Mouse (Mus musculus) heart, adult 2 months (tissue): Measurements from ENCODE around the gene D430042O09Rik. TPM values are rescaled to one million over a fixed set of nuclear protein-coding genes. Genes with fewer than 3 reads are reported as not detected.
A peak's percentile ranks its signal among the peaks of the same experiment; 100 is the strongest.

ENCODE experiments used
- DNase-seq, 2 experiments: peaks; one replicate each; pipeline ENCODE4 v3.0.0; 2021
- H3K27ac ChIP-seq: fragments of 200-600 bp; 2 replicates; pipeline ENCODE4 v1.8.1; 2022
- H3K27me3 ChIP-seq: fragments of 200-500 bp; 2 replicates; pipeline ENCODE4 v1.6.1; 2012; ENCODE audit warnings: mild to moderate bottlenecking, low read length, inconsistent platforms, mixed read lengths; ENCODE audit not compliant: control insufficient read depth, insufficient read depth
- H3K36me3 ChIP-seq: fragments of 200-500 bp; 2 replicates; pipeline ENCODE4 v1.6.1; 2012; ENCODE audit warnings: low read length, inconsistent platforms; ENCODE audit not compliant: control insufficient read depth, insufficient read depth
- H3K4me1 ChIP-seq: fragments of 200-500 bp; 2 replicates; pipeline ENCODE4 v1.6.1; 2011; ENCODE audit warnings: low read length; ENCODE audit not compliant: control insufficient read depth, insufficient read depth
- H3K4me3 ChIP-seq: fragments of 200-600 bp; 2 replicates; pipeline ENCODE4 v1.8.1; 2022
- H3K79me2 ChIP-seq: fragments of 200-500 bp; replicated peaks from 2 replicates; pipeline ENCODE4 v1.6.1; 2012; ENCODE audit warnings: mild to moderate bottlenecking, inconsistent platforms, low read length, moderate library complexity, mixed read lengths; ENCODE audit not compliant: control insufficient read depth, insufficient read depth
- H3K9ac ChIP-seq: fragments of 200-500 bp; 2 replicates; pipeline ENCODE4 v1.6.1; 2012; ENCODE audit warnings: low read depth, mild to moderate bottlenecking, control low read depth, inconsistent platforms, low read length, mixed read lengths
- CTCF ChIP-seq: fragments of 200-600 bp; IDR thresholded peaks from 2 replicates; pipeline ENCODE4 v1.8.1; 2022; ENCODE audit warnings: antibody characterized with exemption, mild to moderate bottlenecking, moderate library complexity
- EP300 ChIP-seq: fragments of 200-500 bp; IDR thresholded peaks from 2 replicates; pipeline ENCODE4 v1.6.1; 2011; ENCODE audit warnings: low read depth, low read length, control low read depth; ENCODE audit not compliant: insufficient read depth
- POLR2A ChIP-seq: fragments of 200-500 bp; IDR thresholded peaks from 2 replicates; pipeline ENCODE4 v1.6.1; 2011; ENCODE audit warnings: mild to moderate bottlenecking, low read depth, low read length, control low read depth; ENCODE audit not compliant: insufficient read depth
- WGBS: fragments of 180-500 bp; shearing (Covaris S2); methylation state at CpG from one replicate; pipeline ENCODE4 v1.1.7; 2018; 5-methylcytosine and 5-hydroxymethylcytosine counted together
- intact Hi-C: fragments of 180-260 bp; cut with DNase I; formaldehyde crosslinking; loops from one replicate; pipeline ENCODE4 v1.15.1; 2025
- polyA plus RNA-seq: library from polyadenylated mRNA; depleted of rRNA; stranded (reverse); fragments of >200 nt; gene quantifications from 2 replicates; pipeline ENCODE4 v1.2.3, GENCODE M21; 2012
- total RNA-seq, 2 experiments: library from RNA; stranded (reverse); gene quantifications; 2 replicates each; pipeline ENCODE4 v1.2.3; 2021

Gene D430042O09Rik
- total and polyA plus RNA-seq, 3 experiments, result 8.2 to 11.5 (median 9.3) TPM

GRCm38 (mm10) chr7:125806571-125806970 is 98.9 kb downstream of the D430042O09Rik start:
- Histone ChIP-seq H3K27ac (no peak overlapping the region), H3K4me3 (no peak overlapping the region), H3K27me3 (no peaks in the 10 kb centered on the region), H3K9ac (no peak overlapping the region), H3K79me2 (no peaks in the 10 kb centered on the region), H3K36me3 (no peaks in the 10 kb centered on the region), H3K4me1 (no peaks in the 10 kb centered on the region)
- TF ChIP-seq EP300 (no peak), POLR2A (no peak), CTCF (no peak)
- no peak for DNase-seq
- 62% methylated on average over 1 of the region's 1 CpGs for WGBS
- intact Hi-C loops, result no loop called here

DNA sequence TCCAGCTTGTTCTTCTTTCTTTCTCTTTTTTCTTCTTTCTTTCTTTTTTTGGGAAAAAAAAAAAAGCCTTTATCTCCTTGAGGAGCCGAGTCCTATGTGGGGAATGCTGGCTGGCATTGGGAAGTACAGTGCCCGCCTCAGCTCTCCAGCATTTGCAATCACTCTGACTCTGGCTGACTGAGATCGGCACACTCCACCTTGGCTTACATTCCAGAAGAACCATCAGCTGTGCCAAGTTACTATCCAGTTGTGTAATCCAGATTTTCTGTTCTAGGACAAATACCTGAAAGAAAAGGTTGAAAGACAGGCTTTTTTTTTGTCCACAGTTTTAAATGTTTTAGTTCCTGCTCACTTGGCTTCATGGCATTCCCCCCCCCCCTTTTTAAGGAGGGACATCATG is 100.5 kb downstream of the D430042O09Rik start:
- no peak for DNase-seq
- TF ChIP-seq POLR2A (no peak), EP300 (no peak), CTCF (no peak)

DNA sequence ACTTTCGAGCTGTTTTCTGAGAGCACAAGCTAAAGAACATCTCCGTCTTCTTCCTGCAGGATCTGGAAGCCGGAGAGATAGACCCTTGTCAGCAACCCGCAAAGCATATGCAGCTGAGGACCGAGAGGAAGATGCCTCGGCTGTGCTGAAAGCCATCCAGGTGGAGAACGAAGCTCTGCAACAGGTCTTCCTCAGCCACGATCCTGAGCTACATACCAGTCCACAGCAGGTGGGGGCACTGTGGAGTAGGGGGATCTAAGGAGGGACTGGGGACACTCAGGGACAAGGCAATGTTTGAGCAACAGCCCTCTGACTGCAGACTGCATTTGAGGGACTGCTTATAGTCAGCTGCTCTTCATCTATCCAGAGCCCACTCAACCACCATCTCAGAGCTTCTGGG is 105.0 kb downstream of the D430042O09Rik start:
- Histone ChIP-seq H3K27me3 (no peaks in the 10 kb centered on the region), H3K9ac (no peak overlapping the region), H3K4me1 (no peaks in the 10 kb centered on the region), H3K79me2 (no peaks in the 10 kb centered on the region), H3K36me3 (no peaks in the 10 kb centered on the region; the same call in 1 of the 2 replicates), H3K4me3 (no peak overlapping the region), H3K27ac (no peak overlapping the region)
- intact Hi-C loops, result no loop called here
- DNase-seq, result no peak
- 91% methylated on average over 8 of the region's 8 CpGs for WGBS
- TF ChIP-seq POLR2A, result no peak
- no peak for TF ChIP-seq EP300
- no peak for TF ChIP-seq CTCF

More for the DNA sequence above, 100.5 kb downstream of the D430042O09Rik start:
- Histone ChIP-seq H3K27ac (no peak overlapping the region), H3K79me2 (no peaks in the 10 kb centered on the region), H3K9ac (no peak overlapping the region), H3K36me3 (no peaks in the 10 kb centered on the region), H3K27me3 (no peaks in the 10 kb centered on the region), H3K4me1 (no peaks in the 10 kb centered on the region), H3K4me3 (no peak overlapping the region)
- 44% methylated on average over 3 of the region's 3 CpGs for WGBS
- intact Hi-C loops, result no loop called here

GRCm38 (mm10) chr7:125815733-125816132 is 108.0 kb downstream of the D430042O09Rik start:
- TF ChIP-seq EP300, result no peak
- no peak for TF ChIP-seq POLR2A
- TF ChIP-seq CTCF, result no peak

GRCm38 (mm10) chr7:125818301-125818712 is 110.6 kb downstream of the D430042O09Rik start:
- Histone ChIP-seq H3K27ac (no peak overlapping the region), H3K4me3 (no peak overlapping the region), H3K79me2 (no peaks in the 10 kb centered on the region), H3K9ac (no peak overlapping the region), H3K4me1 (no peaks in the 10 kb centered on the region), H3K27me3 (no peaks in the 10 kb centered on the region), H3K36me3 (no peaks in the 10 kb centered on the region; the same call in 1 of the 2 replicates)
- DNase-seq, result no peak
- intact Hi-C loops, result no loop called here
- 90% methylated on average over 9 of the region's 9 CpGs for WGBS
- TF ChIP-seq POLR2A, result no peak
- TF ChIP-seq EP300, result no peak
- TF ChIP-seq CTCF, result no peak

More at GRCm38 (mm10) chr7:125815733-125816132, 108.0 kb downstream of the D430042O09Rik start:
- Histone ChIP-seq H3K27me3 (no peaks in the 10 kb centered on the region), H3K4me1 (no peaks in the 10 kb centered on the region), H3K36me3 (no peaks in the 10 kb centered on the region; the same call in 1 of the 2 replicates), H3K27ac (no peak overlapping the region), H3K79me2 (no peaks in the 10 kb centered on the region), H3K9ac (no peak overlapping the region), H3K4me3 (no peak overlapping the region)
- intact Hi-C loops, result no loop called here
- no peak for DNase-seq
- 83% methylated on average over 3 of the region's 3 CpGs for WGBS

DNA sequence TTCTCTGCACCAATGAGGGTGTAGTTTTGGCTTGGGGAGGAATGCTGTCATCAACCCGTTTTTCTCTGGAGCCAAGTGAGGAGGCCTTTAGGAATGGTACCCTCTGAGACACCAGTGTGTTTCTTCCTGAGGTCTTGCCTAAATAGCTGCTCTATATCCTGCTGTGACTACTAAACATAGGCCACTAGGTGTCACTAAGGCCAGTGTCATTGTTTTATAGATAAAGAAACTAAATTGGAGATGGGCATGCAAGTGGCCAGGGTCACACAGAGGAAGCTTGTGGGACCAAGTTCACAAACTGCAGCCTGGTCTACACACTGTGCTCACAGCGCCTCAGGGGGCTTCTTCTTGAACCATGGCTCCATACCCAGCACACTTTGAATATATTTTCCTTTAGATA is 112.5 kb downstream of the D430042O09Rik start:
- intact Hi-C loops, result loop anchor here (2.0 to 5.0 kb wide), 2 partner anchors 68 to 263 kb away; partner anchors contain the start of gene Gsg1l
- no peak for TF ChIP-seq EP300
- peak; percentile 70 for TF ChIP-seq CTCF
- no peaks in the 10 kb centered on the region for H3K27me3 ChIP-seq
- 54% methylated on average over 2 of the region's 2 CpGs for WGBS
- DNase-seq, result no peak
- H3K4me1 ChIP-seq, result no peaks in the 10 kb centered on the region
- no peaks in the 10 kb centered on the region; the same call in 1 of the 2 replicates for H3K36me3 ChIP-seq
- no peak overlapping the region for H3K9ac ChIP-seq
- H3K27ac ChIP-seq, result no peak overlapping the region
- H3K4me3 ChIP-seq, result no peak overlapping the region
- no peaks in the 10 kb centered on the region for H3K79me2 ChIP-seq

DNA sequence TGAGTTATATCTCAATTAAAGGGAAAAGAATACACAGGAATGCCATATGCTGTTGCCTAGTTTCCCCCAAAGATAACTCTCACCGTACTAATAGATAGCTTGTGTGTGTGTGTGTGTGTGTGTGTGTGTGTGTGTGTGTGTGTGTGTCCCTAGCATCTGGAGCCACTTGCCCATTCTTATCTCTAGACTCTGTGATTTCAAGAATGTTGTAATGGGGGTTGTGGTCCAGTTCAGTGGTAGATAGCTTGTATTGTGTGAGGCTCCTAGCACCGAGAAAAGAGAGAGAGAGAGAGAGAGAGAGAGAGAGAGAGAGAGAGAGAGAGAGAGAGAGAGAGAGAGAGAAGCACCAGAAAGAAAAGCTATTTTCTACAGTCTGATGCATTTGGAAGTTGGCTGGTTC is 118.7 kb downstream of the D430042O09Rik start:
- DNase-seq, result no peak
- peaks cover 2% of the 10 kb centered on the region; the same call in 1 of the 2 replicates for H3K4me1 ChIP-seq
- no peaks in the 10 kb centered on the region for H3K27me3 ChIP-seq
- H3K79me2 ChIP-seq, result no peaks in the 10 kb centered on the region
- intact Hi-C loops, result no loop called here
- no peaks in the 10 kb centered on the region for H3K36me3 ChIP-seq
- 38% methylated on average over 2 of the region's 2 CpGs for WGBS
- no peak overlapping the region for H3K27ac ChIP-seq
- no peak overlapping the region for H3K9ac ChIP-seq
- TF ChIP-seq CTCF, result no peak
- TF ChIP-seq POLR2A, result no peak
- TF ChIP-seq EP300, result no peak
- H3K4me3 ChIP-seq, result no peak overlapping the region
